Mouse (Mus musculus) liver, embryonic 14.5 days (tissue): ENCODE data around the gene Arhgef12. TPM values are rescaled to one million over a fixed set of nuclear protein-coding genes. Genes with fewer than 3 reads are reported as not detected.

Experiments used
- ATAC-seq: fragments of 200-750 bp; cut with Nextera tagmentation; 2 replicates; pipeline ENCODE4 v1.8.0; 2017; ENCODE audit warnings: moderate number of reproducible peaks, mild to moderate bottlenecking, moderate library complexity; ENCODE audit not compliant: insufficient read depth
- DNase-seq, 3 experiments: peaks; one replicate each; pipeline ENCODE4 v3.0.0-alpha.2; 2012 to 2013; ENCODE audit warnings: low read depth in 3 of 3, low spot score in 3 of 3
- H3K27ac ChIP-seq: fragments of 300-500 bp; sonication (generic); 2 replicates; pipeline ENCODE4 v1.5.1; 2014; ENCODE audit warnings: moderate library complexity, mild to moderate bottlenecking, control low read depth, inconsistent platforms
- H3K27me3 ChIP-seq: fragments of 300-500 bp; sonication (generic); 2 replicates; pipeline ENCODE4 v1.6.1; 2014; ENCODE audit warnings: mild to moderate bottlenecking, low read length, moderate library complexity; ENCODE audit not compliant: control insufficient read depth, insufficient read depth
- H3K36me3 ChIP-seq: fragments of 300-500 bp; sonication (generic); replicated peaks from 2 replicates; pipeline ENCODE4 v1.6.1; 2014; ENCODE audit warnings: low read depth; ENCODE audit not compliant: control insufficient read depth, insufficient read depth
- H3K4me1 ChIP-seq, 2 experiments: fragments of 200-500 bp in 1 of 2; fragments of 300-500 bp in 1 of 2; sonication (generic) in 1 of 2; replicated peaks; 2 replicates each; pipeline ENCODE4 v1.6.1; 2012 to 2014; ENCODE audit warnings: antibody characterized with exemption in 1 of 2, inconsistent platforms in 1 of 2, low read length in 1 of 2; ENCODE audit not compliant: control insufficient read depth in 2 of 2, insufficient read depth in 2 of 2
- H3K4me2 ChIP-seq: fragments of 300-500 bp; sonication (generic); 2 replicates; pipeline ENCODE4 v1.6.1; 2014; ENCODE audit warnings: low read depth, mild to moderate bottlenecking, control low read depth, moderate library complexity
- H3K4me3 ChIP-seq, 2 experiments: fragments of 200-500 bp in 1 of 2; fragments of 300-500 bp in 1 of 2; sonication (generic) in 1 of 2; 2 replicates each; pipeline ENCODE4 v1.5.1; 2012 to 2014; ENCODE audit warnings: low read depth in 2 of 2, low read length in 2 of 2, mild to moderate bottlenecking in 2 of 2, control low read depth in 1 of 2, inconsistent platforms in 1 of 2, moderate library complexity in 1 of 2; ENCODE audit not compliant: insufficient read depth in 1 of 2
- H3K9ac ChIP-seq: fragments of 300-500 bp; sonication (generic); replicated peaks from 2 replicates; pipeline ENCODE4 v1.6.1; 2014; ENCODE audit warnings: mild to moderate bottlenecking, control low read depth, moderate library complexity
- H3K9me3 ChIP-seq: fragments of 300-500 bp; sonication (generic); 2 replicates; pipeline ENCODE4 v1.6.1; 2016; ENCODE audit warnings: low read length, mixed read lengths; ENCODE audit not compliant: control insufficient read depth
- CTCF ChIP-seq: IDR thresholded peaks from 2 replicates; pipeline ENCODE4 v1.5.1; 2016; ENCODE audit warnings: antibody characterized with exemption, low read depth, control low read depth
- EP300 ChIP-seq: IDR thresholded peaks from 2 replicates; pipeline ENCODE4 v1.6.1; 2016; ENCODE audit warnings: antibody characterized with exemption, low read depth
- WGBS: fragments of 180-500 bp; shearing (Covaris S2); extraction: QIAGEN DNeasy Blood & Tissue Kit; methylation state at CpG from one replicate; pipeline ENCODE4 v1.1.7; 2014; ENCODE audit not compliant: insufficient replicate concordance; 5-methylcytosine and 5-hydroxymethylcytosine counted together
- polyA plus RNA-seq, 2 experiments: library from polyadenylated mRNA; depleted of rRNA in 1 of 2; stranded (reverse) in 1 of 2; unstranded in 1 of 2; fragments of >200 nt; fragmentation: Nextera tagmentation in 1 of 2; extraction: Ambion mirVana in 1 of 2; gene quantifications; 2 replicates each; pipeline versions ENCODE4 v1.2.1 to v1.2.3; 2012 to 2014

The Arhgef12 gene
- polyA plus RNA-seq, 2 experiments = 6.5 to 9.3 TPM

GRCm38 (mm10) chr9:42964366-42964765 is 142.7 kb downstream of the Arhgef12 start:
- Histone ChIP-seq H3K27me3 (no peaks in the 10 kb centered on the region), H3K4me3 (no peak overlapping the region), H3K4me1 (no peaks in the 10 kb centered on the region), H3K4me2 (no peak overlapping the region), H3K27ac (no peak overlapping the region), H3K36me3 (peaks cover 10% of the 10 kb centered on the region; the same call in 1 of the 2 replicates), H3K9me3 (no peaks in the 10 kb centered on the region), H3K9ac (no peak overlapping the region)
- WGBS = 79% methylated on average over 12 of the region's 12 CpGs
- DNase-seq (no peak), ATAC-seq (no peak)
- TF ChIP-seq CTCF (no peak), EP300 (no peak)

GRCm38 (mm10) chr9:42962506-42962905 is 144.5 kb downstream of the Arhgef12 start:
- H3K4me2 ChIP-seq = no peak overlapping the region
- TF ChIP-seq CTCF = no peak
- TF ChIP-seq EP300 = no peak
- 78% methylated on average over 6 of the region's 6 CpGs for WGBS
- H3K36me3 ChIP-seq = 0 out of 2 replicates have a peak, but pooled peaks cover 3% of the 10 kb centered on the region
- no peak overlapping the region for H3K27ac ChIP-seq
- no peak for ATAC-seq
- H3K27me3 ChIP-seq = no peaks in the 10 kb centered on the region
- H3K9me3 ChIP-seq = no peaks in the 10 kb centered on the region
- H3K4me1 ChIP-seq = no peaks in the 10 kb centered on the region
- DNase-seq = no peak
- H3K4me3 ChIP-seq = no peak overlapping the region
- no peak overlapping the region for H3K9ac ChIP-seq

- no peak for ATAC-seq
- 71% methylated on average over 7 of the region's 7 CpGs for whole genome bisulfite sequencing
Observed at GRCm38 (mm10) chr9:42958401-42958800, 148.6 kb downstream of the Arhgef12 start.

GRCm38 (mm10) chr9:42948381-42948780 is 158.7 kb downstream of the Arhgef12 start:
- Histone ChIP-seq H3K27ac (no peak overlapping the region), H3K4me2 (no peak overlapping the region), H3K4me1 (no peaks in the 10 kb centered on the region), H3K9ac (no peak overlapping the region), H3K9me3 (no peaks in the 10 kb centered on the region), H3K36me3 (no peaks in the 10 kb centered on the region), H3K27me3 (peaks cover 29% of the 10 kb centered on the region), H3K4me3 (no peak overlapping the region)
- TF ChIP-seq EP300 (no peak), CTCF (no peak)
- 33% methylated on average over 1 of the region's 1 CpGs for WGBS
- no peak for ATAC-seq
- no peak for DNase-seq

More at GRCm38 (mm10) chr9:42958401-42958800, 148.6 kb downstream of the Arhgef12 start:
- Histone ChIP-seq H3K27ac (no peak overlapping the region), H3K9ac (no peak overlapping the region), H3K4me3 (no peak overlapping the region), H3K4me1 (no peaks in the 10 kb centered on the region), H3K9me3 (no peaks in the 10 kb centered on the region), H3K4me2 (no peak overlapping the region), H3K27me3 (no peaks in the 10 kb centered on the region), H3K36me3 (no peaks in the 10 kb centered on the region)
- no peak for DNase-seq
- TF ChIP-seq CTCF = no peak

- no peaks in the 10 kb centered on the region for H3K4me1 ChIP-seq
- peaks cover 44% of the 10 kb centered on the region for H3K27me3 ChIP-seq
- H3K36me3 ChIP-seq = no peaks in the 10 kb centered on the region
- H3K9me3 ChIP-seq = no peaks in the 10 kb centered on the region
- H3K27ac ChIP-seq = no peak overlapping the region
- WGBS = 19% methylated on average over 7 of the region's 7 CpGs
- no peak for TF ChIP-seq EP300
- TF ChIP-seq CTCF = no peak
- no peak overlapping the region for H3K4me3 ChIP-seq
- no peak overlapping the region for H3K9ac ChIP-seq
- DNase-seq = no peak
- ATAC-seq = no peak
- no peak overlapping the region for H3K4me2 ChIP-seq
Observed at GRCm38 (mm10) chr9:42945174-42945573, 161.9 kb downstream of the Arhgef12 start.
